Mouse (Mus musculus) left cerebral cortex, adult 18-20 months (tissue): Measurements from ENCODE around the gene Fscn1. TPM values are rescaled to one million over a fixed set of nuclear protein-coding genes. Genes with fewer than 3 reads are reported as not detected.

Experiments
- DNase-seq, 2 experiments: peaks; one replicate each; pipeline ENCODE4 v3.0.0; 2021 to 2022; ENCODE audit warnings: low spot score in 2 of 2, mixed read lengths in 1 of 2
- total RNA-seq, 2 experiments: library from RNA; stranded (reverse); gene quantifications; 2 replicates each; pipeline ENCODE4 v1.2.3; 2021

Gene Fscn1
- total RNA-seq, 2 experiments from 2014 or later = 280 to 311 TPM

DNA sequence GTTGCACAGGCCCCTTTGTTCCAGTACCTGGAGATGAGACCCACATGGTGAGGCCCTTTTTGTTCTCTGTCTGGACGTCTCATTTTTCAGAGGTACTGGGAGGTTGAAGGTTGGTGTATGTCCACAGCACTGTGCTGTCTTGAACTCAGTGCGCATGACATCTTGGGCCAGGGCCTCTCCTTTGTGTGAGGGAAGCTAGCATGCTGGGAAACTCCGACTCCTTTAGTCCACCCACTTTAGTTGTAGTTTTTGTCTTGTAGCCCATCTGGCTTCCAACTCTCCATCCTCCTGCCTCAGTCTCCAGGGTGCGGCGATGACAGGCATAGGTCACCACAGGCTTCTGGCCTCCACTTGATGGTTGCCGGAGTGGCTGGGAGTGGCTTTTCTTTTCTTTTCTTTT is 4.5 kb downstream of the Fscn1 start:
- DNase-seq = peak in 1 of 2 experiments; percentile 16

DNA sequence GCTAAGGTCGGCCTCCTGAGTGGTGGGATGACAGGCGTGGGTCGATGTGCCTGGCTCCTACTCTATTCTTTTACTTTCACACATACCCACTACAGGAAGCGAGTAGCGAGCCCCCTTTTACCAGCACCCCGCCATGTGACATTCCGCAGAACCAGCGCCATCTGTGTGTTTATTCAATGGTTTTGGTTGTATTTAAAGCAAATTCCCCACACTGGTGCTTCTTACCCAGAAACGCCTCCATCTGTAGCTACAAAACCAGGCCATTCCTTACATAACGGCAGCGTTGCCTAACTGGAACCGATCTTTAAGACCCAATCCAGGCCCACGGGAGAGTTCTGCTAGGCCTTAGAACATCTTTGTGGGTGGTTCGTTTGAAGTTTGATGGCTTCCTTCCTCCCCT is 8.3 kb downstream of the Fscn1 start:
- DNase-seq = peak; percentile 82 to 90

DNA sequence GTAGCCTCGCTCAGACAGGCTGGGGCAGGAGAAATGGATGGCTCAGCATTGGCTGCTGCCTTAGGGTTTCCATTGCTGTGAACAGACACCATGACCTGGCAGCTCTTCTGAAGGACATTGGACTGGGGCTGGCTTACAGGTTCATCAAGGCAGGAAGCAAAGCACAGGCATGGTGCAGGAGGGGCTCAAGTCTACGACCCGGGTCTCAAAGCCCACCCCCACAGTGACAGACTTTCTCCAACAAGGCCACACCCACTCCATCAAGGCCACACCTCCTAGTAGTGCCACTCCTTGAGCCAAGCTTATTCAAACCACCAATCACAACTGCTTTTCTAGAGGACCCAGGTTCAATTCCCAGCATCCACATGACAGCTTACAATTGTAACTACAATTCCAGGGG is 13.8 kb downstream of the Fscn1 start:
- DNase-seq = no peak

- peak; percentile 65 to 79 for DNase-seq
These were observed 14.5 kb downstream of the Fscn1 start for GRCm38 (mm10) chr5:142974598-142975121.

- DNase-seq = no peak
These were observed 16.4 kb downstream of the Fscn1 start for GRCm38 (mm10) chr5:142976516-142976915.

- DNase-seq = no peak
These were observed 22.1 kb downstream of the Fscn1 start for GRCm38 (mm10) chr5:142982046-142982801.

GRCm38 (mm10) chr5:142983174-142983573 is 23.0 kb downstream of the Fscn1 start:
- no peak for DNase-seq

DNA sequence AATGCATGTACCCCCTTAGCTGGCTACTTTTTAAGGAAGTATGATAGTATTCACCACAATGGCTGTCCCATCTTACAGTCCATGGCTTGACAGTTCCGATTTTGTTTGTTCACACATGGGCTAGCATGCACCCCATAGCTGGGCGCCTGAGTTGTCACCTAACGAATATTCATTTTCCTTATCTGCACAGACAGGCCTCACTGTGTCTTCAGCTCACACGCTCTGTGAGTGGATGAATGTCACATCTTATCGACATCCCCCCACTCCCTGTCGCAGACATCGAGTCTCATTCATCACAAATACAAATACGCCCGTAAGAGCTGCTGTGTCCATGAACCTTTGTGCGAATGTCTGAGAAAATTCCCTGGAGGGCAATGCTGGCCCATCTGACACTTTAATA is 24.1 kb downstream of the Fscn1 start:
- no peak for DNase-seq

DNA sequence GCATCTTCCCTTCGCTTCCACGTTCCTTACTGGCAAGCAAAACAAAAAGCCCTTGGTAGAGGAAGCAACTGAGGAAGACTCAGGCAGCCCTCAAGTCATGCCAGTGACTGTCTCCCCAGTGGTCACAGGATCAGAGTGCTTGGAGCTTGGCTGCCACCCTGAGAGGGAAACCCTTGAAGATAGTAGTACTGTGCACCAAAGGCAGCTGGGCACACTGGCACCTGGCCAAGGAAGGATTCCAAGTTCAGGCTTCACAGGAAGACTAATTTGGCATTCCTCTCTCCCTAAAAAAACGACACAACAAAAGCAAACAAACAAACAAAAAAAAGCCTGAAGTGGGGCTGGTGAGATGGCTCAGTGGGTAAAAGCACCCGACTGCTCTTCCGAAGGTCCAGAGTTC is 28.4 kb downstream of the Fscn1 start:
- DNase-seq = no peak

- no peak for DNase-seq
These were observed 29.0 kb downstream of the Fscn1 start for GRCm38 (mm10) chr5:142989167-142989566.

GRCm38 (mm10) chr5:142994746-142995145 is 34.6 kb downstream of the Fscn1 start:
- no peak for DNase-seq

GRCm38 (mm10) chr5:142997526-142997925 is 37.4 kb downstream of the Fscn1 start:
- DNase-seq = no peak

GRCm38 (mm10) chr5:142998171-142998570 is 38.0 kb downstream of the Fscn1 start:
- no peak for DNase-seq

- no peak for DNase-seq
These were observed 39.9 kb downstream of the Fscn1 start for GRCm38 (mm10) chr5:143000091-143000490.

DNA sequence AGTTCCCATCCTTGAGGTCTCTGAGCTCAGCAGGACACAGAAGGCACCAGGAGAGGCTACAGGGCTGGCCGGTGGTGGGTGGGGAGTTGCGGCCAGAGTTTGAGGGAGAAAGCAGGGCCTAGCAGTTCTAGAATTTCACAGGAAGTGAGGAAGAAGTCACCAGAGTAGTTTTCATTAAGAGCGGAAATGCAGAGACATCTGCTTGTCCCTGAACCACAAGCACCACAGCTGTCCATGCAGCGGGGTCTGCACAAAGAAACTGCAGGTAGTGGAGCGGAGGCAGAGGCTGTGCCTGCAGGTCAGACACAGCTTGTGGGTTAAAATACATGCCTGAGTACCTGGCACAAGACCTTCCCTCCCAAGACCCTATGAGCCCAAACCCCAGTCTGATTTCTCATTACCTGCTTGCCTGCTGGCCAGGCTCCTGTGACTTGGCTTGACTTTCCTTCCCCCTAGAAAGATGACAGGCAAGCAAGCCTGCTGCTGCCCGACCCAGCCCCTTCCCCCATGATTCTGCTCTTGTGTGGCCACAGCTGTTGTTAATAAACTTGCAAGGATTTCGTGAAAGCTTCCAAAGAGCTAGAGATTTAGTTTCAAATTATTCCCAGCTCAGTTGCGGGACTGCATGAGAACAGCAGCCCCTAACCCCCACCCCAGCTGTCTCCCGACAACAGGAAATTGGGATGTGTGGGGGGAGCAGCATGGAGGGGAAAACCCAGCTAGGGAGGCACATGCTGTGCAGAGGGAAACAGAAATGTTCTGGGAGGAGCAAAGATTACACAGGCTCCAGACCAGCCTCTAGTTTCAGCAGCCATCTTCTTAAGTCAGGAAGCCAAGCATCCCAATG is 40.7 kb downstream of the Fscn1 start:
- DNase-seq = no peak

DNA sequence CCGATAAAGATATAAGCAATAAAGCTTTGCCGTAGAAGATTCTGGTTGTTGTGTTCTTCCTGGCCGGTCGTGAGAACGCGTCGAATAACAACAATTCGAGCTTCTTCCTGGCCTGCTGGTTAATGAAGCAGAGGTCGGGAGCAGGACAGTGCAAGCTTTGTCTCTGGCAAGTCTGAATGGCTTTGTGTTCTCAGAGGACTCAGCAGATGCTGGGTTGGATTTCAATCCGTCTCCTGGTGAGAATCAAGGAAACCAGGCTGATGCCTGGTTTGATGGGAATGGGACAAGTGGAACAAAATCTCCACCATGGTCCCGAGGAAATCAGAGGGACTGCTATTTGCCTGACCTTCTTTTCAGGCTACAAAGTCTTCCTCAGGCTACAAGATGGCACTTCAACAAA is 49.2 kb downstream of the Fscn1 start:
- no peak for DNase-seq

DNA sequence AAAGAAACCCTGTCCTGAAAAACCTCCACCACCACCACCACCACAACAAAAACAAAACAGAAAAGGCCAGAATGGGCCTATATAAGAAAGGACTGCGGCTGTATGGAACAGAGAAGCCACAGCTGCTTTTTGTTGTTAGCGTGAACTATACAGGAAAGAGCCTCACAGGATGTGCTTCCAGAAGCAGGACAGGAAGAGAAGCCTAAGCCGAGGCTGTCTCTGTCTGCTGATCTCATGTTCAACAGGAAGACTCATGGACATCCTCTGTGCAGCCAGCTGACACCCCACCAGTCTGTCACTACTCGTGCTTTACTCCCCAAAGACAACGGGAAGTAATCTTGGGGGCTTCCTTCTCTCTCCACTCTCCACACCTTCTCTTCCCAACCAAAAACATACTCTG is 57.3 kb downstream of the Fscn1 start:
- DNase-seq = no peak

Other genes starting within 250 kb of the Fscn1 start
- gene Tnrc18, start 142.7 kb upstream of the Fscn1 start, total RNA-seq = 100 to 1,000 TPM; 116 to 122 TPM
- gene Fbxl18, start 64.9 kb upstream of the Fscn1 start, total RNA-seq = 10 to 100 TPM; 28.7 to 28.8 TPM
- gene Actb, start 53.6 kb upstream of the Fscn1 start, total RNA-seq = 1,000 to 10,000 TPM; 2,346 to 2,379 TPM
- gene Rnf216, start 152.7 kb downstream of the Fscn1 start, total RNA-seq = 10 to 100 TPM; 45.1 to 45.2 TPM
- under 1 TPM; 0.07 to 0.23 TPM for gene Olfr718-ps1, start 187.2 kb downstream of the Fscn1 start, total RNA-seq
- 10 to 100 TPM; 11.8 to 13.6 TPM for gene Rbak, start 220.4 kb downstream of the Fscn1 start, total RNA-seq
- gene Spdye4b, start 220.7 kb downstream of the Fscn1 start, total RNA-seq = not detected